Mouse (Mus musculus) CH12.LX (cell line): ENCODE results near the gene 4931440F15Rik. TPM values are rescaled to one million over a fixed set of nuclear protein-coding genes. Genes with fewer than 3 reads are reported as not detected.
A peak's percentile ranks its signal among the peaks of the same experiment; 100 is the strongest.

Experiments
- DNase-seq: peaks from one replicate; pipeline ENCODE4 v3.0.0-alpha.2; 2013; ENCODE audit errors: extremely low read depth
- H3K27ac ChIP-seq: 2 replicates; pipeline ENCODE4 v1.5.1; 2012; ENCODE audit warnings: low read depth, mild to moderate bottlenecking, control low read depth, moderate library complexity; ENCODE audit not compliant: insufficient read depth
- H3K27me3 ChIP-seq: replicated peaks from 2 replicates; pipeline ENCODE3; 2012; ENCODE audit warnings: inconsistent platforms
- H3K36me3 ChIP-seq, 2 experiments: replicated peaks in 1 of 2; 2 replicates each; pipeline versions ENCODE3 to v1.6.1; 2012; ENCODE audit warnings: inconsistent platforms in 1 of 2, low read length in 1 of 2, mild to moderate bottlenecking in 1 of 2, mixed read lengths in 1 of 2, moderate library complexity in 1 of 2; ENCODE audit not compliant: control insufficient read depth in 1 of 2, insufficient read depth in 1 of 2
- H3K4me1 ChIP-seq, 2 experiments: 2 replicates each; pipeline ENCODE4 v1.6.1; 2012; ENCODE audit warnings: inconsistent platforms in 1 of 2, moderate library complexity in 1 of 2; ENCODE audit not compliant: insufficient read depth in 2 of 2, control insufficient read depth in 1 of 2
- H3K4me2 ChIP-seq: 2 replicates; pipeline ENCODE4 v1.6.1; 2012; ENCODE audit warnings: low read depth, mild to moderate bottlenecking, control low read depth; ENCODE audit not compliant: poor library complexity, insufficient read depth, severe bottlenecking
- H3K4me3 ChIP-seq, 3 experiments: fragments of 150-350 bp in 1 of 3; sonication (generic) in 1 of 3; replicated peaks in 1 of 3; 2 replicates each; pipeline versions ENCODE3 to v1.5.1; 2011 to 2012; ENCODE audit warnings: low read depth in 2 of 3, low read length in 2 of 3, mild to moderate bottlenecking in 2 of 3, moderate library complexity in 2 of 3, control low read depth in 1 of 3, improper control_type of control experiment in 1 of 3, inconsistent platforms in 1 of 3, mixed read lengths in 1 of 3; ENCODE audit not compliant: poor library complexity in 1 of 3
- H3K79me2 ChIP-seq: replicated peaks from 2 replicates; pipeline ENCODE4 v1.6.1; 2012; ENCODE audit warnings: mild to moderate bottlenecking, moderate library complexity; ENCODE audit not compliant: control insufficient read depth, poor library complexity, insufficient read depth, severe bottlenecking; ENCODE audit errors: extremely low read depth
- H3K9ac ChIP-seq: 2 replicates; pipeline ENCODE4 v1.6.1; 2012; ENCODE audit warnings: low read depth, mild to moderate bottlenecking, control low read depth, moderate library complexity; ENCODE audit not compliant: insufficient read depth
- H3K9me3 ChIP-seq: replicated peaks from 2 replicates; pipeline ENCODE3; 2012; ENCODE audit warnings: low read length, inconsistent platforms, mixed read lengths
- E2F4 ChIP-seq: IDR thresholded peaks from 2 replicates; pipeline ENCODE4 v1.6.1; 2011; ENCODE audit warnings: low read depth, low read length, improper control_type of control experiment; ENCODE audit not compliant: insufficient replicate concordance
- ELF1 ChIP-seq: IDR thresholded peaks from 2 replicates; pipeline ENCODE4 v1.6.1; 2014; ENCODE audit warnings: low read depth, mild to moderate bottlenecking, inconsistent platforms, low read length, improper control_type of control experiment
- ETS1 ChIP-seq: conservative IDR thresholded peaks from 2 replicates; pipeline ENCODE4 v1.6.1; 2012; ENCODE audit warnings: low read depth, mild to moderate bottlenecking, inconsistent platforms, low read length, improper control_type of control experiment, moderate library complexity
- GABPA ChIP-seq: IDR thresholded peaks from 2 replicates; pipeline ENCODE4 v1.6.1; 2012; ENCODE audit warnings: low read depth, low read length, improper control_type of control experiment, inconsistent platforms; ENCODE audit not compliant: insufficient replicate concordance
- IRF4 ChIP-seq: IDR thresholded peaks from 2 replicates; pipeline ENCODE4 v1.6.1; 2014; ENCODE audit warnings: low read depth, mild to moderate bottlenecking, inconsistent platforms, low read length, improper control_type of control experiment
- MAZ ChIP-seq: IDR thresholded peaks from 2 replicates; pipeline ENCODE4 v1.6.1; 2012; ENCODE audit warnings: low read depth, mild to moderate bottlenecking, inconsistent platforms, low read length, improper control_type of control experiment, moderate library complexity
- MEF2A ChIP-seq: IDR thresholded peaks from 2 replicates; pipeline ENCODE4 v1.6.1; 2014; ENCODE audit warnings: low read depth, mild to moderate bottlenecking, inconsistent platforms, low read length, improper control_type of control experiment, borderline replicate concordance
- MXI1 ChIP-seq: IDR thresholded peaks from 2 replicates; pipeline ENCODE4 v1.6.1; 2011; ENCODE audit warnings: mild to moderate bottlenecking, low read depth, low read length, improper control_type of control experiment
- NRF1 ChIP-seq: IDR thresholded peaks from 2 replicates; pipeline ENCODE4 v1.6.1; 2014; ENCODE audit warnings: low read depth, mild to moderate bottlenecking, inconsistent platforms, low read length, improper control_type of control experiment, moderate library complexity
- POLR2AphosphoS2 ChIP-seq: IDR thresholded peaks from 2 replicates; pipeline ENCODE4 v1.6.1; 2011; ENCODE audit warnings: low read depth, low read length, improper control_type of control experiment
- RAD21 ChIP-seq: IDR thresholded peaks from 2 replicates; pipeline ENCODE4 v1.6.1; 2011; ENCODE audit warnings: low read depth, mild to moderate bottlenecking, low read length, improper control_type of control experiment, moderate library complexity
- SIN3A ChIP-seq: IDR thresholded peaks from 2 replicates; pipeline ENCODE4 v1.6.1; 2012; ENCODE audit warnings: low read length, improper control_type of control experiment, inconsistent platforms
- SMC3 ChIP-seq: IDR thresholded peaks from 2 replicates; pipeline ENCODE4 v1.6.1; 2011; ENCODE audit warnings: low read depth, low read length, improper control_type of control experiment
- TCF12 ChIP-seq: IDR thresholded peaks from 2 replicates; pipeline ENCODE4 v1.6.1; 2014; ENCODE audit warnings: low read depth, mild to moderate bottlenecking, inconsistent platforms, low read length, improper control_type of control experiment
- USF1 ChIP-seq: IDR thresholded peaks from 2 replicates; pipeline ENCODE4 v1.6.1; 2014; ENCODE audit warnings: low read depth, mild to moderate bottlenecking, inconsistent platforms, low read length, improper control_type of control experiment
- ZC3H11A ChIP-seq: IDR thresholded peaks from 2 replicates; pipeline ENCODE4 v1.6.1; 2012; ENCODE audit warnings: low read depth, mild to moderate bottlenecking, inconsistent platforms, low read length, improper control_type of control experiment
- ZKSCAN1 ChIP-seq: IDR thresholded peaks from 2 replicates; pipeline ENCODE4 v1.6.1; 2012; ENCODE audit warnings: low read depth, inconsistent platforms, low read length, improper control_type of control experiment, borderline replicate concordance
- ZMIZ1 ChIP-seq: IDR thresholded peaks from 2 replicates; pipeline ENCODE4 v1.6.1; 2012; ENCODE audit warnings: low read depth, mild to moderate bottlenecking, inconsistent platforms, low read length, improper control_type of control experiment
- ZNF384 ChIP-seq: IDR thresholded peaks from 2 replicates; pipeline ENCODE4 v1.6.1; 2012; ENCODE audit warnings: low read depth, low read length, improper control_type of control experiment, inconsistent platforms
- dilution Hi-C: fragments of 300-500 bp; cut with MboI; formaldehyde crosslinking; loops from 2 replicates; pipeline ENCODE4 v1.14.3; 2020; ENCODE audit warnings: low sequenced_read_pairs; ENCODE audit not compliant: extremely low pct_unique_long_range_greater_than_20kb, extremely low pct_ligation_motif_present
- in situ Hi-C: fragments of 300-500 bp; cut with MboI; formaldehyde crosslinking; loops from 3 replicates; pipeline ENCODE4 v1.14.3; 2019; ENCODE audit warnings: low sequenced_read_pairs, low pct_ligation_motif_present, low pct_unique_long_range_greater_than_20kb, mixed read lengths
- polyA plus RNA-seq: library from polyadenylated mRNA; unstranded; fragments of >175 nt; gene quantifications from 2 replicates; pipeline ENCODE4 v1.2.1, GENCODE M21; 2012; ENCODE audit warnings: low read depth; ENCODE audit not compliant: insufficient read length
- total RNA-seq, 2 experiments: library from RNA; depleted of rRNA; stranded (reverse); fragments of 300-350 nt in 1 of 2; fragments of >200 nt in 1 of 2; gene quantifications; 2 replicates each; pipeline ENCODE4 v1.2.3; 2012 to 2014

Gene 4931440F15Rik
- total and polyA plus RNA-seq, 3 experiments, result not detected

- TF ChIP-seq ZKSCAN1 (no peak), ZC3H11A (no peak), GABPA (no peak), E2F4 (0 out of 2 replicates have a peak, but pooled peaks have one; percentile 23), NRF1 (0 out of 2 replicates have a peak, but pooled peaks have one; percentile 36), POLR2AphosphoS2 (no peak), ELF1 (0 out of 2 replicates have a peak, but pooled peaks have one; percentile 39), ZMIZ1 (no peak), TCF12 (peak; percentile 93), MAZ (peak; percentile 86; the same call in 1 of the 2 replicates), SIN3A (peak; percentile 81; the same call in 1 of the 2 replicates), RAD21 (peak; percentile 15), ZNF384 (peak; percentile 68; the same call in 1 of the 2 replicates)
- TF ChIP-seq, all 38 proteins: peak for 25
Observed at GRCm38 (mm10) chr11:29779409-29780026, 46.0 kb downstream of the 4931440F15Rik start (continued).

- TF ChIP-seq ZNF384 (peak; percentile 75), MXI1 (no peak), MAZ (no peak)
- Histone ChIP-seq H3K4me2 (no peak overlapping the region), H3K9ac (no peak overlapping the region), H3K36me3 (peaks cover 0 to 11% of the 10 kb centered on the region in 2 experiments), H3K79me2 (no peaks in the 10 kb centered on the region), H3K4me1 (peaks cover 19 to 70% of the 10 kb centered on the region in 2 experiments), H3K9me3 (peaks cover 3% of the 10 kb centered on the region), H3K4me3 (no peak overlapping the region), H3K27ac (no peak overlapping the region), H3K27me3 (no peaks in the 10 kb centered on the region)
- no peak for DNase-seq
- dilution Hi-C loops (no loop called here), in situ Hi-C loops (no loop called here)
Observed at GRCm38 (mm10) chr11:29778936-29779335, 46.5 kb downstream of the 4931440F15Rik start.

GRCm38 (mm10) chr11:29777964-29778363 lies 47.5 kb downstream of the 4931440F15Rik start:
- DNase-seq, result no peak
- no peak overlapping the region for H3K4me2 ChIP-seq
- in situ Hi-C loops, result no loop called here

More at GRCm38 (mm10) chr11:29777964-29778363, 47.5 kb downstream of the 4931440F15Rik start:
- TF ChIP-seq USF1 (no peak), MEF2A (no peak), ZNF384 (no peak), IRF4 (no peak), ETS1 (no peak), MXI1 (no peak), SMC3 (no peak)
- dilution Hi-C loops, result no loop called here
- Histone ChIP-seq H3K9me3 (peaks cover 3% of the 10 kb centered on the region), H3K4me1 (peaks cover 13 to 73% of the 10 kb centered on the region in 2 experiments), H3K4me3 (no peak overlapping the region), H3K27me3 (no peaks in the 10 kb centered on the region), H3K9ac (no peak overlapping the region), H3K27ac (no peak overlapping the region), H3K36me3 (peaks cover 0 to 7% of the 10 kb centered on the region in 2 experiments), H3K79me2 (no peaks in the 10 kb centered on the region)
